Mouse (Mus musculus) limb, embryonic 15.5 days (tissue): ENCODE measurements at regions not wholly inside any gene's neighbourhood (a gene's known extent, or its start where the extent isn't known, plus 50 kb on each side); places are given as distances from the start of the nearest gene placed in this dataset.
"Not testable (repeated sequence)": the region's sequence is repeated elsewhere in the genome, so short reads cannot be mapped to it uniquely, and the experiment has no call there.

Source experiments
- ATAC-seq: fragments of 200-750 bp; cut with Nextera tagmentation; 2 replicates; pipeline ENCODE4 v1.8.0; 2017; ENCODE audit warnings: low read depth, moderate TSS enrichment; ENCODE audit not compliant: insufficient number of reproducible peaks, low FRiP score, low TSS enrichment
- H3K27ac ChIP-seq: fragments of 300-500 bp; sonication (generic); 2 replicates; pipeline ENCODE4 v1.5.1; 2015; ENCODE audit warnings: moderate library complexity, mild to moderate bottlenecking, inconsistent platforms
- H3K27me3 ChIP-seq: fragments of 300-500 bp; sonication (generic); 2 replicates; pipeline ENCODE4 v1.6.1; 2015; ENCODE audit warnings: inconsistent platforms
- H3K36me3 ChIP-seq: fragments of 300-500 bp; sonication (generic); 2 replicates; pipeline ENCODE4 v1.6.1; 2015; ENCODE audit warnings: inconsistent platforms
- H3K4me1 ChIP-seq: fragments of 300-500 bp; sonication (generic); 2 replicates; pipeline ENCODE4 v1.6.1; 2015; ENCODE audit warnings: inconsistent platforms
- H3K4me2 ChIP-seq: fragments of 300-500 bp; sonication (generic); 2 replicates; pipeline ENCODE4 v1.6.1; 2015; ENCODE audit warnings: mild to moderate bottlenecking, inconsistent platforms
- H3K4me3 ChIP-seq: fragments of 300-500 bp; sonication (generic); 2 replicates; pipeline ENCODE4 v1.5.1; 2015; ENCODE audit warnings: mild to moderate bottlenecking, inconsistent platforms
- H3K9ac ChIP-seq: fragments of 300-500 bp; sonication (generic); 2 replicates; pipeline ENCODE4 v1.6.1; 2015; ENCODE audit warnings: inconsistent platforms
- H3K9me3 ChIP-seq: fragments of 300-500 bp; sonication (generic); 2 replicates; pipeline ENCODE4 v1.6.1; 2016; ENCODE audit warnings: inconsistent platforms
- WGBS: fragments of 180-500 bp; shearing (Covaris S2); methylation state at CpG from one replicate; pipeline ENCODE4 v1.1.7; 2015; 5-methylcytosine and 5-hydroxymethylcytosine counted together

GRCm38 (mm10) chr6:37662747-37663146, 132.8 kb downstream of the Akr1d1 start:
- Histone ChIP-seq H3K4me3 (no peak overlapping the region), H3K36me3 (no peaks in the 10 kb centered on the region), H3K9ac (no peak overlapping the region), H3K27ac (no peak overlapping the region), H3K4me1 (no peaks in the 10 kb centered on the region), H3K27me3 (no peaks in the 10 kb centered on the region), H3K9me3 (no peaks in the 10 kb centered on the region), H3K4me2 (no peak overlapping the region)
- ATAC-seq: no peak
- 48% methylated on average over 2 of the region's 2 CpGs for WGBS

DNA sequence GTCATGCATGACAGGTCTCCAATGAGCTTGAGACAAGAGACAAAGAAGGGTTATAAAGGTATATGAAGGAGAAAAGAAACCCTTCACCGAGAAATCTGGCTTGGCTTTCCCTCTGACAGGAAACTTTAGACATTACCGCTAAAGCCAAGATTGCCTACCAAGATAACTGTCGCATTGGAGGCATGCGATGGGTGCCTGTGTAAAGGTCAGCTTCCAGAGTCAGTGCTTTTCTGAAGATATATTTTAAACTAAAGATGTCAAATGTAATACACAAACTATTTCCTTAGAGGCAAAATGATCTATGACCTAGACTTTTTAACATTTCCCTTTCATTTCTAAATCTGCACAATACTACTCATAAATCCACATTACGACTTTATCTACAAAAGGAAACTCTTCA, 135.6 kb downstream of the Akr1d1 start:
- Histone ChIP-seq H3K36me3 (no peaks in the 10 kb centered on the region), H3K4me1 (no peaks in the 10 kb centered on the region), H3K9ac (no peak overlapping the region), H3K27ac (no peak overlapping the region), H3K9me3 (no peaks in the 10 kb centered on the region), H3K4me2 (no peak overlapping the region), H3K27me3 (no peaks in the 10 kb centered on the region), H3K4me3 (no peak overlapping the region)
- ATAC-seq: no peak
- WGBS: 79% methylated on average over 5 of the region's 5 CpGs

DNA sequence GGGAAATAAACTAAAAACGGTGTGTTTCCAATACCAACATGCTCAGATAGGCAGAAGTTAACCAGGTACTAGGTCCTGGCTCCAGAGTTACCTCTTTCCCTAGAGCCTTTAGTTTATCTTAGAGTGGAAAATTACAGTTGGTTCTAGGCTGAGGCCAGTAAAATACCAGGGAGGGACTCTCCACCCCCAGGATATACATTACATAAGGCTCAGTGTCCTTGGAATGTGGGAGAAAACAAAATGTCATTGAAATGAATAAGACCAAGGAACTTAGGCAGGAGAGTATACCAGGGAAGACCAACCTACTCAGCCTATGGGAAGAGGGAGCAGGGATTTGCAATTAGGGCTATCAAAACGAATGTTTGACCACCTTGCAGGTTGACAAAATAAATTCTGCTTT, 139.4 kb downstream of the Akr1d1 start:
- Histone ChIP-seq H3K4me3 (no peak overlapping the region), H3K4me1 (no peaks in the 10 kb centered on the region), H3K27ac (no peak overlapping the region), H3K9ac (no peak overlapping the region), H3K27me3 (no peaks in the 10 kb centered on the region), H3K4me2 (no peak overlapping the region), H3K36me3 (no peaks in the 10 kb centered on the region), H3K9me3 (no peaks in the 10 kb centered on the region)
- ATAC-seq: no peak
- 58% methylated on average over 2 of the region's 2 CpGs for WGBS

DNA sequence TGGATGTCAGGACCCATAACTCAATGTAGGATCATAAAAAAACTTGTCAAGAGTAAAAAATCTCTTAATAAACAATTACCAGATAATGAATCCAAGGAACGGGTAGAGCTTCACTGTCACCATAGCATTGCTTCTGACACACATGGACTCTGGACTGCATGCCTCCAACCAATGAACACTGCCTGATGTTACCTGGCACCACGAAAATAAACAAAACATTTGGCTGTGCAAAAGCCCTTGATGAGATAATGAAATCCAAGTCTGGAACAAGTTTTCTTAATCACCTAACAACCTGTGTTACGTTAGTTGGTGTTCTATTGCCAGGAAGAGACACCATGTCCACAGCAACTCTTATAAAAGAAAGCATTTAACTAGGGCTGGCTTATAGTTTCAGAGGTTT, 140.7 kb downstream of the Akr1d1 start:
- H3K36me3 ChIP-seq: no peaks in the 10 kb centered on the region
- H3K4me2 ChIP-seq: no peak overlapping the region
- H3K27ac ChIP-seq: no peak overlapping the region
- no peak for ATAC-seq
- H3K9me3 ChIP-seq: no peaks in the 10 kb centered on the region
- WGBS: 71% methylated on average over 3 of the region's 3 CpGs
- no peaks in the 10 kb centered on the region for H3K4me1 ChIP-seq
- H3K27me3 ChIP-seq: no peaks in the 10 kb centered on the region
- no peak overlapping the region for H3K9ac ChIP-seq
- no peak overlapping the region for H3K4me3 ChIP-seq

DNA sequence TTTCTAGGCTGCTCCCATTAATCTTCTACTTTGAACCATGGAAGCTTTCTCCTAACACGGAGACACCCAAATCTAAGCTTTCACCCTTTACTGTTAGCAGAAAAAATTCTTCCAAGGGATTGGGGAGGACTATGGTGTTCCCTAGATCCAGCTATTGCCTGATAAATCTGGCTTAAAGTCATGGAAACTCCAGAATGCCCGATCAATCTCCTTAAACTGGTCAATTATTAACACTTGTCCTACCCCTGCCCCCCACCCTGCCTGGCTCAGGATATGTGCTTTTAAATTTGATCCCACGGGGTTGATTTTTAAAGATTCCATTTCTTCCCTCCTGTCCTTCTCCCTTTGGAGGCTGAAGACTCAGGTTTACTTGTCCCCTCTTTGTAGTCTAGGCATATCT, 149.9 kb downstream of the Akr1d1 start:
- Histone ChIP-seq H3K36me3 (no peaks in the 10 kb centered on the region), H3K27me3 (no peaks in the 10 kb centered on the region), H3K4me1 (no peaks in the 10 kb centered on the region), H3K27ac (no peak overlapping the region), H3K4me2 (no peak overlapping the region), H3K4me3 (no peak overlapping the region), H3K9ac (no peak overlapping the region), H3K9me3 (no peaks in the 10 kb centered on the region)
- 74% methylated on average over 3 of the region's 3 CpGs for WGBS
- no peak for ATAC-seq

DNA sequence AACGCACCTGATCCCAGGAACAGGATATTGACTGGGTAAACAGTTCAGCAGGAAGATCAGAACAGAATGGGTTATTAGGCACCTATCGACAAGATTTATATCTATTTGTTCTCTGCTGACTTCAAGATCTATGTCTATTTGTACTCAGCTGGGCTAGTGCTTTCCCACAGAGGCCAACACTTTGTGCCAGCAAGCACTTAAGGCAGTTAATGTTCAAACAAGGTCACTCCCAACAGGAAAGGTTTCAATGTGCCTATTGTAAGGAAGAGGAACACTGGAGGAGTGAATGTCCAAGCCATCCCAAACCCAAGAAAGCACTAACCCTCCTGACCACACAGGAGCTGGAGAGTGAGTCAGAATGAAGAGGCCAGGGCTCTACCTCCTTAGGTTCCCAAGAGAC, 151.4 kb downstream of the Akr1d1 start:
- not testable (repeated sequence) for H3K36me3 ChIP-seq, H3K27me3 ChIP-seq, ATAC-seq, H3K4me2 ChIP-seq, H3K9ac ChIP-seq, H3K4me1 ChIP-seq, H3K9me3 ChIP-seq, H3K27ac ChIP-seq, H3K4me3 ChIP-seq
- 87% methylated on average over 2 of the region's 2 CpGs for WGBS

DNA sequence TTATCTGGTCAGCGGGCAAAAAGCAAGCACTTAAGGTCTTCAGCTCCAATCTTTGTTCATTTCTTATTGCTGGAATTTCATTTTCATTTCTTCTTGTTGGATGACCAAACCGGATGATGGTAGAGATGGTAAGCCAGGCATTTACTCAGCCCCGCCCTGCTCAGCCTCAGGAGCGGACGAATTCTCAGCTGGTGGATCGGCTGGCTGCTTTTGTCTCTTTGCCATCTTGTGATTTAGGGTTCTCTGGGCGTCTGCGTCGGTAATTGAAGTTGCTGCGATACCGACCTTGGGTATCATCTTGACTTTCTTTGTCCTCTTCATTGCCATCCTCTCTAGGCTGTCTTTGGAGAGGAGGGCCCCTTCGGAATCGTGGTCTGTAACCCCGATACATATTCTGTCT, 156.1 kb downstream of the Akr1d1 start:
- Histone ChIP-seq H3K9ac (no peak overlapping the region), H3K9me3 (no peaks in the 10 kb centered on the region), H3K36me3 (no peaks in the 10 kb centered on the region), H3K4me2 (no peak overlapping the region), H3K27me3 (no peaks in the 10 kb centered on the region), H3K4me1 (no peaks in the 10 kb centered on the region), H3K27ac (no peak overlapping the region), H3K4me3 (no peak overlapping the region)
- no peak for ATAC-seq
- WGBS: 98% methylated on average over 14 of the region's 14 CpGs

- no peaks in the 10 kb centered on the region for H3K36me3 ChIP-seq
- no peak overlapping the region for H3K4me3 ChIP-seq
- H3K9me3 ChIP-seq: no peaks in the 10 kb centered on the region
- no peak overlapping the region for H3K4me2 ChIP-seq
- H3K9ac ChIP-seq: no peak overlapping the region
- no peak overlapping the region for H3K27ac ChIP-seq
- H3K4me1 ChIP-seq: no peaks in the 10 kb centered on the region
- H3K27me3 ChIP-seq: no peaks in the 10 kb centered on the region
- WGBS: 33% methylated on average over 1 of the region's 1 CpGs
- no peak for ATAC-seq
Measured at GRCm38 (mm10) chr6:37688866-37689617, 159.1 kb downstream of the Akr1d1 start.

- Histone ChIP-seq H3K27me3 (no peaks in the 10 kb centered on the region), H3K36me3 (no peaks in the 10 kb centered on the region), H3K9me3 (no peaks in the 10 kb centered on the region), H3K4me1 (no peaks in the 10 kb centered on the region), H3K27ac (no peak overlapping the region), H3K4me3 (no peak overlapping the region), H3K9ac (no peak overlapping the region), H3K4me2 (no peak overlapping the region)
- no peak for ATAC-seq
Measured at GRCm38 (mm10) chr6:37689696-37690095, 159.7 kb downstream of the Akr1d1 start.

DNA sequence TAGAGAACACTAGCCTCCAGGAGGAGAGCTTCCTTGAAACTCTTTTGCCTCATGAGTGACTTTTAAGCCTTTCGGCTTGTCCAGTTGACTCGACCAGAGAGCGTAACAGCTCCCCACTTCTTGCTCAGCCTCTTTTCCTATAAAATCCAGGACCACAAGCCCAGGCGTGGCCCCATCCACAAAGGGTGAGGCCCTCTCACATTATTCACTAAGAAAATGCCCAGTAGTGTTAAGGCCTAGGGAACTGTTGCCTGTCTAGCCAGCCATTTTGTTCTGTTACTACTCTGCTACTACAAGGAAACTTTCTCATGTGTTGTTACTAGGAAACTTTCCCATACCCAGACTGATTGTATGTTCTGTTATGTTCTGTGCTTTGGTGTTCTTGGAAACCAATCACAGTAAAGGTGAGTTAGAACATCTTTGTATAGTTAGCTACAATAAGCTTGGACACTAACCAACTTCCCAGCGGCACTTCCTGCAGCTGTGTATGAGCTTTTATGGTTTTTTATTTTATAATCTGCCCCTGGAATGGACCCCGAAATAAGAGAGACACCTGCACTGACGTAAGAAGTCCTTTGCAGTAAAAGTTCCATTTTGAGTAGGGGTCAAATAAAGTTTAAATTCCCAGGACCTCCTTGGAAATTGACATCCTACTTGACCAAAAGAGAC, 162.1 kb downstream of the Akr1d1 start:
- peak; percentile 35; the same call in 1 of the 2 replicates for ATAC-seq
- H3K4me2 ChIP-seq: no peak overlapping the region
- H3K27me3 ChIP-seq: no peaks in the 10 kb centered on the region
- H3K9me3 ChIP-seq: no peaks in the 10 kb centered on the region
- 63% methylated on average over 7 of the region's 7 CpGs for WGBS
- no peaks in the 10 kb centered on the region for H3K4me1 ChIP-seq
- H3K36me3 ChIP-seq: no peaks in the 10 kb centered on the region
- H3K4me3 ChIP-seq: no peak overlapping the region
- no peak overlapping the region for H3K9ac ChIP-seq
- H3K27ac ChIP-seq: peak overlapping the region; percentile 63

DNA sequence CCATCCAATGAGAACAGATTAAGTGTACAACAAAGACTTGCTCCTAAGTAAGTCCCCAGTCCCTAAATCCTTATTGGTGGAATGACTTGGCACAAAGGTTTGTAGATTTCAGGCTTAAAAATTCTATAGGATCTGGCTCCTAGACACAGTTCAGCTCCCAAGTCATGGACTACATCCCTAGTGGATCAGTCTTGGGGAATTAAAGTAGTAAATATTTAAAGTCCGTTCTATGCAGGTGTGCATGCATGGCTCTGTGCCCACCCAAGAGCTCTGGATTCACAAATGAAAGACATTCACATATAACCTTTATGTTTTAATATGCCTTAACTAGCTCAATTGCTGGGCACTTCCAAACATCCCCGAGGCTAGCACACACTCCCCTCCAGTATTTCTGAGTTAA, 162.8 kb downstream of the Akr1d1 start:
- Histone ChIP-seq H3K9me3 (no peaks in the 10 kb centered on the region), H3K27ac (peak overlapping the region; percentile 47; the same call in 1 of the 2 replicates), H3K4me2 (no peak overlapping the region), H3K27me3 (no peaks in the 10 kb centered on the region), H3K36me3 (no peaks in the 10 kb centered on the region), H3K9ac (no peak overlapping the region), H3K4me3 (no peak overlapping the region), H3K4me1 (no peaks in the 10 kb centered on the region)
- ATAC-seq: no peak; the same call in 1 of the 2 replicates
- WGBS: 48% methylated on average over 2 of the region's 2 CpGs

DNA sequence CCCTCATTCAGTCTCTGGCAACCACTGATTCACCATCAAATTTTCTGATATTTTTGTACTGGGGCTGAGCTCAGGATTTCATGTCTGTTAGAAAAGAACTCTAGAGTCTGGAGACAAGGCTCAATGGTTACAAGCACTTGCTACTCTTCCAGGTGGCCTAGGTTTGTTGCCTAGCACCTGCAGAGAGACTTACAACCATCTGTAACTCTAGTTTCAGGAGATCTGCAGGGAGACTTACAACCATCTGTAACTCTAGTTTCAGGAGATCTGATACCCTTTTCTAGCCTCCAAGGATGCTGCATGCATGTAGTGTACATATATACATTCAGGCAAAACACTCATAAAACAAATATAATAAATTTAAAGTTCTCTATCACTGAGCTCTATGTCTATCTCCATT, 166.1 kb downstream of the Akr1d1 start:
- H3K9ac ChIP-seq: no peak overlapping the region
- H3K36me3 ChIP-seq: no peaks in the 10 kb centered on the region
- H3K4me3 ChIP-seq: no peak overlapping the region
- H3K4me1 ChIP-seq: no peaks in the 10 kb centered on the region
- no peak for ATAC-seq
- H3K27ac ChIP-seq: no peak overlapping the region
- no peaks in the 10 kb centered on the region for H3K27me3 ChIP-seq
- no peak overlapping the region for H3K4me2 ChIP-seq
- no peaks in the 10 kb centered on the region for H3K9me3 ChIP-seq
